Mouse (Mus musculus) olfactory bulb, adult 2 months (tissue): ENCODE results near the gene Zmym3.

Experiments used
- CTCF ChIP-seq: fragments of 200-500 bp; IDR thresholded peaks from 2 replicates; pipeline ENCODE4 v1.5.1; 2012; ENCODE audit warnings: low read depth, mild to moderate bottlenecking, low read length, moderate library complexity; ENCODE audit not compliant: insufficient read depth
- POLR2A ChIP-seq: fragments of 200-500 bp; IDR thresholded peaks from 2 replicates; pipeline ENCODE4 v1.6.1; 2012; ENCODE audit warnings: mild to moderate bottlenecking, low read depth, low read length, moderate library complexity; ENCODE audit not compliant: insufficient read depth

- TF ChIP-seq CTCF = no peak
- no peak for TF ChIP-seq POLR2A
Measured at GRCm38 (mm10) chrX:101383455-101383854, 37.2 kb downstream of the Zmym3 start.
